Mouse (Mus musculus): ENCODE measurements at regions not wholly inside any gene's neighbourhood (a gene's known extent, or its start where the extent isn't known, plus 50 kb on each side); places are given as distances from the start of the nearest gene placed in this dataset.

GRCm38 (mm10) chr1:168064065-168064664 lies 367.9 kb downstream of the Pbx1 start:
- Histone ChIP-seq H3K9me3 (no peaks in the 10 kb centered on the region), H3K27me3 (0 out of 2 replicates have a peak, but pooled peaks cover 2% of the 10 kb centered on the region), H3K9ac (no peak overlapping the region), H3K4me1 (peaks cover 4% of the 10 kb centered on the region; the same call in 1 of the 2 replicates), H3K4me3 (no peak overlapping the region), H3K4me2 (no peak overlapping the region), H3K27ac (no peak overlapping the region), H3K36me3 (no peaks in the 10 kb centered on the region)
- 66% methylated on average over 7 of the region's 7 CpGs for WGBS
- ATAC-seq (ENCODE audit: insufficient number of reproducible peaks, insufficient read depth, low FRiP score, low TSS enrichment, low read depth), result no peak

- H3K36me3 ChIP-seq, result no peaks in the 10 kb centered on the region
- 55% methylated on average over 6 of the region's 6 CpGs for WGBS
- H3K9ac ChIP-seq, result no peak overlapping the region
- no peak overlapping the region for H3K27ac ChIP-seq
- H3K4me3 ChIP-seq, result no peak overlapping the region
- no peaks in the 10 kb centered on the region for H3K9me3 ChIP-seq
- H3K4me2 ChIP-seq, result no peak overlapping the region
- peaks cover 4% of the 10 kb centered on the region; the same call in 1 of the 2 replicates for H3K4me1 ChIP-seq
- H3K27me3 ChIP-seq, result 0 out of 2 replicates have a peak, but pooled peaks cover 2% of the 10 kb centered on the region
- ATAC-seq (ENCODE audit: insufficient number of reproducible peaks, insufficient read depth, low FRiP score, low TSS enrichment, low read depth), result no peak
These were observed 366.4 kb downstream of the Pbx1 start for GRCm38 (mm10) chr1:168065598-168066041.

- ATAC-seq (ENCODE audit: insufficient number of reproducible peaks, insufficient read depth, low FRiP score, low TSS enrichment, low read depth), result no peak
These were observed 365.3 kb downstream of the Pbx1 start for GRCm38 (mm10) chr1:168066810-168067209.

GRCm38 (mm10) chr1:168068003-168068919 lies 363.8 kb downstream of the Pbx1 start:
- H3K27me3 ChIP-seq, result 0 out of 2 replicates have a peak, but pooled peaks cover 2% of the 10 kb centered on the region
- H3K27ac ChIP-seq, result no peak overlapping the region; the same call in 1 of the 2 replicates
- peaks cover 4% of the 10 kb centered on the region; the same call in 1 of the 2 replicates for H3K4me1 ChIP-seq
- no peak for ATAC-seq (ENCODE audit: insufficient number of reproducible peaks, insufficient read depth, low FRiP score, low TSS enrichment, low read depth)
- H3K9me3 ChIP-seq, result no peaks in the 10 kb centered on the region
- H3K36me3 ChIP-seq, result no peaks in the 10 kb centered on the region
- 70% methylated on average over 9 of the region's 9 CpGs for WGBS
- H3K4me3 ChIP-seq, result no peak overlapping the region
- no peak overlapping the region for H3K4me2 ChIP-seq
- no peak overlapping the region for H3K9ac ChIP-seq

More at GRCm38 (mm10) chr1:168066810-168067209, 365.3 kb downstream of the Pbx1 start:
- H3K27me3 ChIP-seq, result 0 out of 2 replicates have a peak, but pooled peaks cover 2% of the 10 kb centered on the region
- H3K4me3 ChIP-seq, result no peak overlapping the region
- H3K9me3 ChIP-seq, result no peaks in the 10 kb centered on the region
- H3K4me2 ChIP-seq, result no peak overlapping the region
- peaks cover 4% of the 10 kb centered on the region; the same call in 1 of the 2 replicates for H3K4me1 ChIP-seq
- 80% methylated on average over 6 of the region's 6 CpGs for WGBS
- H3K36me3 ChIP-seq, result no peaks in the 10 kb centered on the region
- no peak overlapping the region for H3K27ac ChIP-seq
- H3K9ac ChIP-seq, result no peak overlapping the region

GRCm38 (mm10) chr1:168068920-168069590 lies 363.0 kb downstream of the Pbx1 start:
- Histone ChIP-seq H3K4me2 (no peak overlapping the region), H3K9ac (no peak overlapping the region), H3K4me1 (peaks cover 4% of the 10 kb centered on the region; the same call in 1 of the 2 replicates), H3K27me3 (0 out of 2 replicates have a peak, but pooled peaks cover 2% of the 10 kb centered on the region), H3K36me3 (no peaks in the 10 kb centered on the region), H3K27ac (no peak overlapping the region), H3K4me3 (no peak overlapping the region), H3K9me3 (no peaks in the 10 kb centered on the region)
- WGBS, result 87% methylated on average over 1 of the region's 1 CpGs
- ATAC-seq (ENCODE audit: insufficient number of reproducible peaks, insufficient read depth, low FRiP score, low TSS enrichment, low read depth), result no peak
